Mouse (Mus musculus): ENCODE data around the gene Rnf34. TPM values are rescaled to one million over a fixed set of nuclear protein-coding genes. Genes with fewer than 3 reads are reported as not detected.

Gene Rnf34
- total RNA-seq (2021): 10 to 100 TPM; 50.2 to 71.5 TPM
- long read RNA-seq, full-length matches to known transcripts: 68 of 79 reads
- long read RNA-seq, partial matches to known transcripts: 8 of 79 reads
- long read RNA-seq, other reads (novel, unspliced or antisense): 3 of 79 reads

- peak; percentile 97 to 98 for DNase-seq (ENCODE audit: low spot score in 2 of 2)
Observed at GRCm38 (mm10) chr5:122849521-122850318, at the start of gene Rnf34. Rnf34 (plus strand) TSS chr5:122850048.

DNA sequence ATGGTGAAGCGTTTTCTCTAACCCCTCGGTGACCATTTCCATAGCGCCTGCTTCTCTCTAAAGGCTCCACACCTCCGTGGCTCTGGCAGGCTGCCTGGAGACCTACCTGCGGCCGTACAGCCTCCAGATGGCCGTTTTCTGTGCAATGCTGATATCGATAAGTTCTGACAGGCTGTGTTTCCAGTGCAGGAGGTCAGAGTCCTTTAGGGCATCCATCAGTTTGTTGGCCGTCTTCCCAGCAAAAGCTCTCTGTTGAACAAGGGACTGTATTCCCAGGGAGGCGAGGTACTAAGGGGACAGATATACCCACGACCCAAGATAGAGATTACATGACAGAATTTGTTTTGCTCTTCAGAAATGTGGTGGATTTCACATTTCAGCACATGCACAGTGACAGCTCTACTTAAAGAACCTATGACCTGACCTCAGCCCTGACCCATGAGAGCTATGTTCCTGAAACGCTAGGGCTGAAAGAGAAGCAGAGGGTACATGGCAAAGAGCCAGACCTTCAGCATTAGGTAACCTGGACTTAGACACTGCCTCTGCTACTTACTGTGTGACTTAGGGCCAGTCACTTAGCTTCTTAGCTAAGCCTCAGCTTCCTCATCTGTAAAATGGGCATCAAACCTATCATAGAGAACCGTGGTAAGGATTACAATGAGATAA, 49.4 kb upstream of the Rnf34 start:
- DNase-seq (ENCODE audit: low spot score in 2 of 2): no peak

DNA sequence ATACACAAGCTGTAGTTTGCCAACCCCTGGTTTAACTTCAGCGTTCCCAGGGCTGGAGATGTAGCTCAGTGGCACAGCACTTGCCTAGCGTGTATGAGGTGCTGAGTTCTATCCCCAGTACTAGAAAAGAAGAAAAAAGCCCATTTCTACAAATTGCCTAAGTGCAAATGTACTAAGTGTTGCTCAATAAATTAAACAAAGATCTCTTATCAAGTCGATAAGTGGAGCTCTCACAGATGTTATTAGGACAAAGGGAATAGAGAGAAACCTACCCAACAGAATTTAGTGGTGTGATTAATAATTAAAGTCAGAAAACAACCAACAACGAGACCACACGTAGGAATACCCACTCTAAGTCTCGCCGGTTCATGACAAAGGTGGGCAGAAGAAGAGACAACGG, 48.2 kb upstream of the Rnf34 start:
- no peak for DNase-seq (ENCODE audit: low spot score in 2 of 2)

- no peak for DNase-seq (ENCODE audit: low spot score in 2 of 2)
Observed at GRCm38 (mm10) chr5:122802706-122803105, 47.1 kb upstream of the Rnf34 start.

GRCm38 (mm10) chr5:122805503-122805902, 44.3 kb upstream of the Rnf34 start:
- no peak for DNase-seq (ENCODE audit: low spot score in 2 of 2)

DNA sequence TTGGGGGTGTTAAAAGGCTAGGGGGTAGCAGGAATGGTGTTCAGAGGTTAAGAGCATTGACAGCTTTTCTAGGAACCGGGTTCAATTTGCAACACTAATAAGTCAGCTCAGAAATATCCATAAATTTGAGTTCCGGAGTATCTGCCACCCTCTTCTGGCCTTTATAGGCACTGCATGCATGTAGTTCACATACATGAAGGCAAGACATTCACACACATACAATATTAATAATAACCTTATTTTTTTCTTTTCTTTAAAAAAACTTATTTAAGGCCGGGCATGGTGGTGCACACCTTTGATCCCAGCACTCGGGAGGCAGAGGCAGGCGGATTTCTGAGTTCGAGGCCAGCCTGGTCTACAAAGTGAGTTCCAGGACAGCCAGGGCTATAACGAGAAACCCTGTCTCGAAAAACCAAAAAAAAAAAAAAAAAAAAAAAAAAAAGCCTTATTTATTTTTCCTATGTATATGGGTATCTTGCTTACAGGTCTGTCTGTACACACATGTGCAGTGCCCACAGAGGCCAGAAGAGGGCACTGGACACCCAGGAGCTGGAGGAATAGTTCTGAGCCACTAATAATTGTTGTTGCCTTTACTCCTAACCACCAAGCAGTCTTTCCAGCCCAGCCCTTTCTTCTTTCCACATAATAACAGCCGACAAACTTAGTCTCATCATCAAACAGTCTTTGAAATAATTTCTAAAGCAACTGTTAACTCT, 38.3 kb upstream of the Rnf34 start:
- DNase-seq (ENCODE audit: low spot score in 2 of 2): peak in 1 of 2 experiments; percentile 52

DNA sequence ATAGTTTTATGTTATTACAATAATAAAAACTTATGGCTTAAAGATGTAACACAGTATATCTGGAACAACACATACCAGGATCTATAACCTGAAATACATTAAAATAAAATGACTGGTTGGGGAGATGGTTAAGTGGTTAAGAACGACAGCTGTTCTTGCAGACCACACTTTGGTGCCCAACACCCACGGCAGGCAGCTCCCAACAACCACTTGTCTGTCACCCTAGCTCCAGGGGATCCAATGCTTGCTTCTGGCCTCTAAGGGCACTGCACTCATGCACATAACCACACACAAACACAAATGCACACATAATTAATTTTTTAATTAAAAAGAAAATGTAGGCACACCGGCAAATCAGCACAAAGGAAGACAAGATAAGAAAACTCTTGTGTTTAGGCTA, 37.1 kb upstream of the Rnf34 start:
- DNase-seq (ENCODE audit: low spot score in 2 of 2): no peak

- peak; percentile 88 to 94 for DNase-seq (ENCODE audit: low spot score in 2 of 2)
Observed at GRCm38 (mm10) chr5:122820777-122821523, 28.9 kb upstream of the Rnf34 start, which contains the start of gene Anapc5. Anapc5 (minus strand) TSS chr5:122821339.

DNA sequence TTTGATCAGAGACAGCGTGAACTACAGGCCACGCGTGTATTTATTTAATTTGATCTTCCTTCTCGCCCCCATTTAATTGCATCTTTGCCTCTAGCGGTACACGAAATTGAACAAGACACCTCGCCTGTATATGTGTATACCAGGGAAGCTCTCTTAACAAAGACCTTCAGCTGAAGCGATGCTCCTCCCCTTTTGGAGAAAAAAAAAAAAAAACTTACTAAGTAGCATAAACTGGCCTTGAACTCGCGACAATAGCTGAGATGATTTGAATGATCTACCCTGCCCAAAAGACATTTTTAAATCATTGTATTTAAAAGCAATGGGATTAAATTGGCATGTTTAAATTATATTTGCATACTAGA, 28.3 kb upstream of the Rnf34 start:
- DNase-seq (ENCODE audit: low spot score in 2 of 2): no peak

- DNase-seq (ENCODE audit: low spot score in 2 of 2): no peak
Observed at GRCm38 (mm10) chr5:122822441-122822840, 27.4 kb upstream of the Rnf34 start.

GRCm38 (mm10) chr5:122823976-122824375, 25.9 kb upstream of the Rnf34 start:
- no peak for DNase-seq (ENCODE audit: low spot score in 2 of 2)

GRCm38 (mm10) chr5:122824450-122824849, 25.4 kb upstream of the Rnf34 start:
- DNase-seq (ENCODE audit: low spot score in 2 of 2): peak in 1 of 2 experiments; percentile 16

DNA sequence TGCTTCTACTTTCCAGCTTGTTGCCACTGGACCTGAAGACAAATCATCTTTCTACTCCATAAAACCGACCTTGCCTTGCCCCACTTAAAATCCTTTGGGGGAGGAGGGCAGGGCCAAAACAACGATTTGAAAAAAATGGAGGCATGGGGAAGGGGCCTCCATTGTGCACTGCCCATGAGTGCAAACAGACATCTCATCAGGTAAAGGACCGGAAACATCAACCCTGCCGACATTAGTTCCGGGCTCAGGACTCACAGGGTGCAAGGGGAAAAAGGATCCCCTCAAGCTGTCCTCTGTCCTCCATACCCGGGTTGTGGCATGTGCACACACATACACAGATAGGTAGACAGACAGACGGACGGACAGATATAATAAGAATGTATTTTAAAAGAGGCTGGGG, 24.7 kb upstream of the Rnf34 start:
- DNase-seq (ENCODE audit: low spot score in 2 of 2): no peak

GRCm38 (mm10) chr5:122832536-122832935, 17.3 kb upstream of the Rnf34 start:
- no peak for DNase-seq (ENCODE audit: low spot score in 2 of 2)

- DNase-seq (ENCODE audit: low spot score in 2 of 2): no peak
Observed at GRCm38 (mm10) chr5:122832996-122833395, 16.9 kb upstream of the Rnf34 start.

- DNase-seq (ENCODE audit: low spot score in 2 of 2): no peak
Observed at GRCm38 (mm10) chr5:122841126-122841525, 8.7 kb upstream of the Rnf34 start.

DNA sequence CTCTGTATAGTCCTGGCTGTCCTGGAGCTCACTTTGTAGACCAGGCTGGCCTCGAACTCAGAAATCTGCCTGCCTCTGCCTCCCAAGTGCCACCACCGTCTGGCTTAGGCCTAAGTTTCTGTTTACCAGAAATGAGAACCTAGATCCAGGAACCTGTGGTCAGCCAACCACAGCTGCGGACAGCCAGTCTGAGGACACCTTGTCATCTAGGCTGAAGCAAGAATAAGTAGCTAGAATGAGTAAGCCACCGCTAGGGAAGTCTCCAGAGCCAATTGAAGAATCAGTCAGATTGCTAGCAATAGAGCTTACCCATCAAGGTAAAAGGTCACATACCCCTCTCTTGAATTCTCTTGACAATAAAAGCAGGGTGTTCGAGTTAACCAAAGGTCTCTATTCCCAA, 6.0 kb upstream of the Rnf34 start:
- DNase-seq (ENCODE audit: low spot score in 2 of 2): no peak

- peak; percentile 12 to 24 for DNase-seq (ENCODE audit: low spot score in 2 of 2)
Observed at GRCm38 (mm10) chr5:122850319-122851002, 613 bp downstream of the Rnf34 start.

- no peak for DNase-seq (ENCODE audit: low spot score in 2 of 2)
Observed at GRCm38 (mm10) chr5:122852611-122853010, 2.8 kb downstream of the Rnf34 start.

DNA sequence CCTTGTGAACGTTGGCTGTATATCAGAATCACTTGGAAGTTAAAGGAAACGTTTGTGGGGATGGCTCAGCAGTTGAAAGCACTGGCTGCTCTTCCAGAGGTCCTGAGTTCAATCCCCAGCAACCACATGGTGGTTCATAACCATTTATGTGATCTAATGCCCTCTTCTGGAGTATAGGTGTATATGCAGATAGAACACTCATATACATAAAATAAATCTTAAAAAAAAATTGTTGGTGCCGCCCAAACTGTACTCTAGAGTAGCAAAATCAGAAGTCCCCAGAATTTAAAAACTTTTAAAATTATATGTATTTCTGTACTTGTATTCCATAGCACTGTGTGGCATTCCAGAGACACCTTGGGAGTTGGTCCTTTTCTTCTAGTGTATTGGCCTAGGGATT, 6.0 kb downstream of the Rnf34 start:
- no peak for DNase-seq (ENCODE audit: low spot score in 2 of 2)
